Mouse (Mus musculus) gastrocnemius, postnatal 25 days (tissue): Measurements from ENCODE around the gene Cdc42bpa. TPM values are rescaled to one million over a fixed set of nuclear protein-coding genes. Genes with fewer than 3 reads are reported as not detected.

ENCODE experiments used
- DNase-seq: peaks from one replicate; pipeline ENCODE4 v3.0.0; 2022
- total RNA-seq, 2 experiments: library from RNA; stranded (reverse); gene quantifications; 1 replicate in 1 of 2; 2 replicates in 1 of 2; pipeline ENCODE4 v1.2.3; 2021

The Cdc42bpa gene
- total RNA-seq, 2 experiments from 2014 or later = 22.1 to 22.9 TPM

DNA sequence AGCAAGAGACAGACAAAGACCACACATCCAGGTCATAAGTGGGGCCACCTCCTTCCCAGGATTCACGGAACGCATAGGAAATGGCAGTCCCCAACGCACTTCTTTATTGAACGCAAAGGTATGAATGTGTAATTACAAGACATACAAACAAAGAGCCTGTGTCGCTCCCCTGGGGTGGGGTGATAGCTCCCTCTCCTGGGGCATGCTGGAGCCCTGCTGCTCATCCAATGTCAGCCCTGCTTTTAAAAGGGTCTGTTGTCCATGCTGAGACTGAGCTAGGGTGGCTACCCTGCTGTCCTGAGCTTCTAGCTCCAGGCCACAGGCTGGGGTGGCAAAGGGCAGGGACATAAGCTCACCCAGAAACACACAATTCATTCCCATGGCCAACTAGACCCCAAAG, 206.3 kb downstream of the Cdc42bpa start:
- DNase-seq = no peak

GRCm38 (mm10) chr1:180168294-180168693, 208.0 kb downstream of the Cdc42bpa start:
- no peak for DNase-seq

DNA sequence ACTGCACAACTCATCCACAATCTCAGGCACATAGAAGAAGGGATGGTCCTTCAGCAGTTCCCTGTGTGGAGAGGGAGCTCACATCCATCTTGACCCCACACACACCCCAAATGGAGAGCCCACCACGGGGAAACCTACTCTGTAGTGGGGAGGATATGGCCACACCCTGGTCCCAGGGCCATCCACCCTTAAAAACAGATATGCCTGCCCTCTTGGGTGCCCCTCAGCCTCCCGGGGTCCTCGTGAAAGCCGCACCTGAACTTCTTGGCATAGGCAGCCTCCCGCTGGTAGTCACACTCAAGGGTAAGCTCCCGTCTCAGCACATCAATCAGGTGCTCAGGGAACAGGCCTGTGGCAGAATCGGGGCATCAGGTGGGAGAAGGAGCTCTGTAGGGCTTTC, 208.9 kb downstream of the Cdc42bpa start:
- no peak for DNase-seq

DNA sequence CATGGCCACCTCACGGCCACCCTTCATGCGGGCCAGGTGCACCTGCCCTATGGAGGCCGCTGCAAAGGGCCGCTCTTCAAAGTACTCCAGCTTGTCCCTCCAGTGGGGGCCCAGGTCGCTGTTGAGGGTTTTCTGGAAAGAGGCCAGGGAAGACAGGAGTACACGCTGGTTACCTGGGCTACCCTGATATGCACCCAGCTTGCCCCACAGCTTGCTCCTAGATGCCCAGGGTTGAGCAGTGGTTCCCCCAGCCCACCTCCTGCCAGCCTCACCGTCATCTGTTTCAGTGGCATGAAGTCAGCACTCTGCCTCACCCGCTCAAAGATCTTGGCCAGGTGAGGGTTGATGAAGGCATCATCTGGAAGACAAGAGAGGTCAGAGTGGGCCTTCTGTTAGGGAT, 209.8 kb downstream of the Cdc42bpa start:
- DNase-seq = no peak

- DNase-seq = peak; percentile 69
These were observed 211.6 kb downstream of the Cdc42bpa start for GRCm38 (mm10) chr1:180171883-180172282.

- no peak for DNase-seq
These were observed 212.3 kb downstream of the Cdc42bpa start for GRCm38 (mm10) chr1:180172600-180172999.

DNA sequence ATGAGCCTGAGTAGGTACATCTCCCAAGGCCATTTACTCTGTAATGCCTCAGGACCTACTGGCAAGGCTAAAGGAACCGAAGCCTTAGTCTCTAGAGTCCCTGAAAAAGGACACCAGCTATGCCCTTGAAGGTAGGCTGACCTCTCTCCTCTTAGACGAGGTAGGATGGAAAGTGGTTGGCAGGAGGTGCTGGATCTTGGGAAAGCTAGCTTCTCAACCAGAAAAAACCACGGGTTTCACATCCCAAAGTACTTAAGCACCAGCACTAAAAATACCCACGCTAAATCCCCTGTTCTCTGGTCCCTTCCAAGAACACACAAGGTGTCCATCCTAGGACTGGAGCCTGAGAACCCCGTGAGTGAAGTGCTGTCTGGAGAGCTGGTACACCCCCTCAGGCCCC, 212.7 kb downstream of the Cdc42bpa start:
- peak; percentile 47 for DNase-seq

GRCm38 (mm10) chr1:180174718-180175117, 214.4 kb downstream of the Cdc42bpa start:
- DNase-seq = no peak

- no peak for DNase-seq
These were observed 214.9 kb downstream of the Cdc42bpa start for GRCm38 (mm10) chr1:180175167-180175566.

- DNase-seq = no peak
These were observed 215.4 kb downstream of the Cdc42bpa start for GRCm38 (mm10) chr1:180175635-180176034.

- no peak for DNase-seq
These were observed 216.5 kb downstream of the Cdc42bpa start for GRCm38 (mm10) chr1:180176784-180177183.

GRCm38 (mm10) chr1:180178340-180178739, 218.1 kb downstream of the Cdc42bpa start:
- no peak for DNase-seq

- DNase-seq = no peak
These were observed 218.8 kb downstream of the Cdc42bpa start for GRCm38 (mm10) chr1:180179100-180179499.

GRCm38 (mm10) chr1:180179840-180180239, 219.6 kb downstream of the Cdc42bpa start:
- peak; percentile 66 for DNase-seq

DNA sequence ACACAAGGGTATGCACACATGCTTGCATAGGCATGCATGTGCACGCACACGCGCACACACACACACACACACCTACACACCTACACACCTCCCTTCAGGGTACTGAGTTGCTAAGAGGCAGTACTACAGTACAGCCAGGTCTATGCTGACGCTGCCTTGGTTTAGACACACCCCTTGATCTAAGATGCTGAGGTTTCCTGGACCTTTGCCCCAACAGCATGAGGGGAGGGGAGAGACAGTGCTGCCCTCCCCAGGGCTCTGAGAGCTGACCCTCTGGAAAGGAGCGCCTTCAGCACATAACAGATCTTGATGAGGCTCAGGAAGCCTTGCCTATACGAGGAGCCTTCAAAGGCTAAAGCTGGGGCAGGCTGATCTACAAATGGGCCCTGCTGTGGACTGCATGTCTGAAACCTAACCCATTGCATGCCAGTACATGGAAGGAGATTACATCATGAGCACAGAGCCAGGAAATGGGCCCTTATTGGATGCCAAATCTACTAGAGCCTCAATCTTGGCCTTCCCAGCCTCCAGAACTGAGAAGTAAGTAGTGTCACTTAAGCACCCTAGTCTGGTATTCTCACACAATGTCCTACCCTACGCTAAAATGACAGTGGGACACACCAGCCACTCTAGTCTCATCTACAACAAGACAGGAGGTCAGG, 221.2 kb downstream of the Cdc42bpa start:
- no peak for DNase-seq

DNA sequence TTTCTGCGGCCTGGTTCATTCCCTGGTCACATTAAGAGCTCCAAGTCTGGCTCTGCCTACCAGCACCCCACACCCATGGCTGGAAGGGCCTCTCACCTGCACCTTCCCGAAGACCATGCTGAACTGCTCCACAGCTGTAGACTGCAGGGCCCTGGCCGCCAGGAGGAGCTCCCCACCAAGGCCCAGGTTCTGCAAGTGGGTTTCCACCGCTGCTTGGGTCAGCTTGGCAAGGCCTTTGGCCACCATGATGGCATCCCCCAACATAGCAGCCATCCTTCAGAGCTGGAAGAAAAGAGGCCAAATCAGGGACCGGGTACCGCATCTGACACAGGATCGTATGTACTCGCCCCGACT, 221.7 kb downstream of the Cdc42bpa start:
- DNase-seq = no peak

DNA sequence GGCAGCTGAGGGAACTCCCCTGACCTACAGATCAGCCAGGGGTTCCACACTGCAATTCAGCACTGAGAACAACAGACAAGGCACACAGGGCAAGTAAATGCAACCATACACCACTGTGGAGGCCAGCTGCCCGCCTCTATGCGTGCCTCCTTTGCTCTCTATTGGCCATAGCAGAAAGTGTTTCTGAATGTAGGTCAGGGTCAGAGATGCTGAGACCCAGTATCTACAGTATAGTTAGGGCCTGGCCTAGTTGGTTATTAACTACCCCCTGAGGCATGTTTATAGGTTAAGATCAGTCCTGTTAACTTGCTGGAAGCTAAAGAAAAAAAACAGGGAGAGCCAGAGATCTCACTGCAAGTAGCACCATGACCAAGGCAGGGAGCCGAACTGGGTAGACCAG, 222.5 kb downstream of the Cdc42bpa start:
- no peak for DNase-seq

DNA sequence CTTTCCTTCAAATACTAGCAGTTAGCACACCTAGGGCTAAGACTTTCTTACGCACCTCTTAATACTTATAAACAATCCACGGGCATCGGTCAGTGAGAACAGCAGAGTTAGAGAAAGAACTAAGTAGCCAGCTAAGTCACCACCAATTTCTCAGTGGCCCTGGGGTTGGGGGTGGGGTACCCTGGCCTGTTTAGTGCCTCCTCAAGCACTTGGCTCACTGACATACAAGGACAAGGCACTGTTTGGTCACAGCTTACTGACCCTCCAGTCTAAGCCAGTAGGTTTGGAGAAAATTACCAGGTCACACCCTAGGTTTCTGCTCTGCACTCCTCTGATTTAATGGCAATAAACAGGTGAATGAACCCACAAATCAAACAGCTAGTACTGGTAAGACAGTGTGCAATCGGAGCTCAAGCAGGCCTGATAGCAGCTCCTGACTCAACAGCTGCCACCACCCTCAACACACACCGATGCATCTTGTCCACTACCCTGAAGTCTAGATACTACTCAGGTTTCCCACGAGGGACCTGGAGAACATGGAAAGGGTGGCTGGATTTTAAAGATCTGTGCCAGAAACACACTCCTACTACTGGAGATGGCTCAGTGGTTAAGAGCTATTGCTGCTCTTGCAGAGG, 223.4 kb downstream of the Cdc42bpa start:
- DNase-seq = no peak

GRCm38 (mm10) chr1:180184768-180185167, 224.5 kb downstream of the Cdc42bpa start:
- DNase-seq = no peak

DNA sequence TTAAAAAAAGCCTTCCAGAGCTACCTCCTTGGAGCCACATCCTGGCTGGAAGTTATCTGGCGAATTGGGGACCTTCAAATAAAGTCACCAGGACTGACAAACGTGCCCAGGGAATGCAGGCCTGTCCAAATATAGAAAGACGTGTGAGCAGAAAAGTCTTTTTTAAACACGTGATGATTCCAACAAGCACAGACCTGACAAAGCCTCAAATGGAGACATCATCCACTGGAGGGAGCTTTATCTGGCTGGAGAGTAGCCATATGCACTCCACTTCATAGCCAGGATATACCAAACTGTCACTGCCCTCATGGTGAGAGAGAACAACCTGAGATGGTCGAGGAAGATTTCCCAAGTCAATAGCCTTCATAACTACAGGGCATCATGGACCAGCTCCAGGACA, 225.6 kb downstream of the Cdc42bpa start:
- DNase-seq = no peak

GRCm38 (mm10) chr1:180186371-180186770, 226.1 kb downstream of the Cdc42bpa start:
- no peak for DNase-seq

DNA sequence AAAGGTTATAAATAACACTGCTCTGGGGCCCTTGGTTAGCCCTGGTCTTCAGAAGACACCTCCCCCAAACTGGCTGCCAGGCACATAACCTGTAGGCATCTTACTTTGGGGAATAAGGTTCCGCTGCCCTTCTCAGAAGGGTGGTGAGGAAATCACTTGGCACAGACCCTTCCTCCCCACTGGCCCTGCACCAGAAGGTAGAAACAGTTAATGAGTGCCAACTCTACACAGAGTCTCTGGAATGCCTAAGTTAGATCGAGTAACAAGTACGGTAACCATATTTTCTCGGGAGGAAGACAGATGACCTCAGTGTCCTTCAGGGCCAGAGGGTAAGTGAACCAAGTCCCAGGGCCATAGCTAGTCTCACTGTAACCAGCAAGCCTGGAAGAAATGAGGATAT, 228.7 kb downstream of the Cdc42bpa start:
- peak; percentile 80 for DNase-seq

GRCm38 (mm10) chr1:180191112-180191511, 230.8 kb downstream of the Cdc42bpa start:
- DNase-seq = no peak

DNA sequence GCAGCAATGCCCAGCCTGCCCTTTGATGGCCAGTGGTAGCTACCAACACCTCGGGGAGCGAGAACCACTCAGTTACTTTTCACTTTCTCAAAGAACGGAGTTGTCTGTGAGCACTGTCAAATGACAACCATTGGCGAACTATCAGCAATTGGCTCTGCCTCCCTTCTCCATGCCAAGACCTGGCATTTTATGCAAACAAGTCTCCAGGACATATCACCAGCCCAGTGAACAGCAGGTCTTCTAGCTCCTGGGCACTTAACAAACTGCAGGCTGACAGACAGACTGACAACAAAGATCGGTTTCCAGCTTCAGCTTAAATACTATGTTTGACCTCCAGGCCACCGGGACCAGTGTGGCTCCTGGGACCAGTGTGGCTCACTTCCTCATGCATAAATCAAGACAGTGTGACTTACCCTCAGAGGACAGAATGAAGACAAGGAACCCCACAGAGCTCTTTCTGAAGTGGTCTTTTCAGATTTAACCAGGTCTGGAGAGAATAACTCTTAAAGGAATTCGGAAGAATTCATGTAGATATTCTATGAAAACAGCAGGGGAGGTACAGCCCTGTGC, 231.5 kb downstream of the Cdc42bpa start:
- no peak for DNase-seq
